Mouse (Mus musculus) G1E-ER4 (cell line): Measurements from ENCODE around the gene Rfc2. TPM values are rescaled to one million over a fixed set of nuclear protein-coding genes. Genes with fewer than 3 reads are reported as not detected.

Experiments
- GATA1 ChIP-seq: IDR thresholded peaks from one replicate; pipeline ENCODE4 v1.8.0; 2012; ENCODE audit warnings: low read length, inconsistent platforms
- polyA plus RNA-seq: library from polyadenylated mRNA; stranded (reverse); fragments of >175 nt; gene quantifications from 2 replicates; pipeline ENCODE4 v1.2.3, GENCODE M21; 2012

The Rfc2 gene
- polyA plus RNA-seq, 1 experiment: 56.3 TPM

- TF ChIP-seq GATA1: no peak
These were observed 34.2 kb downstream of the Rfc2 start for GRCm38 (mm10) chr5:134615380-134615779.

- no peak for TF ChIP-seq GATA1
These were observed 34.6 kb downstream of the Rfc2 start for GRCm38 (mm10) chr5:134615780-134616179.

GRCm38 (mm10) chr5:134617071-134617470 lies 35.9 kb downstream of the Rfc2 start:
- no peak for TF ChIP-seq GATA1

GRCm38 (mm10) chr5:134620457-134620856 lies 39.3 kb downstream of the Rfc2 start:
- TF ChIP-seq GATA1: no peak

- no peak for TF ChIP-seq GATA1
These were observed 40.0 kb downstream of the Rfc2 start for GRCm38 (mm10) chr5:134621099-134621640.

GRCm38 (mm10) chr5:134622069-134622468 lies 40.9 kb downstream of the Rfc2 start:
- no peak for TF ChIP-seq GATA1

GRCm38 (mm10) chr5:134629508-134629907 lies 48.3 kb downstream of the Rfc2 start:
- no peak for TF ChIP-seq GATA1

- TF ChIP-seq GATA1: no peak
These were observed 49.7 kb downstream of the Rfc2 start for GRCm38 (mm10) chr5:134630835-134631234.

- TF ChIP-seq GATA1: no peak
These were observed 51.7 kb downstream of the Rfc2 start for GRCm38 (mm10) chr5:134632841-134633240.

- TF ChIP-seq GATA1: no peak
These were observed 56.7 kb downstream of the Rfc2 start for GRCm38 (mm10) chr5:134637820-134638367.

GRCm38 (mm10) chr5:134638461-134639268 lies 57.5 kb downstream of the Rfc2 start:
- TF ChIP-seq GATA1: no peak

GRCm38 (mm10) chr5:134639269-134639682 lies 58.1 kb downstream of the Rfc2 start, which contains the start of gene Eif4h:
Gene Eif4h (minus strand): TSS chr5:134639490.
- no peak for TF ChIP-seq GATA1

- no peak for TF ChIP-seq GATA1
These were observed 59.2 kb downstream of the Rfc2 start for GRCm38 (mm10) chr5:134640371-134640770.

GRCm38 (mm10) chr5:134644121-134644520 lies 63.0 kb downstream of the Rfc2 start:
- TF ChIP-seq GATA1: no peak

GRCm38 (mm10) chr5:134644643-134645118 lies 63.5 kb downstream of the Rfc2 start:
- no peak for TF ChIP-seq GATA1

- no peak for TF ChIP-seq GATA1
These were observed 65.3 kb downstream of the Rfc2 start for GRCm38 (mm10) chr5:134646461-134646860.

GRCm38 (mm10) chr5:134647394-134647793 lies 66.2 kb downstream of the Rfc2 start:
- no peak for TF ChIP-seq GATA1

- no peak for TF ChIP-seq GATA1
These were observed 69.8 kb downstream of the Rfc2 start for GRCm38 (mm10) chr5:134650926-134651325.

Other genes starting within 250 kb of the Rfc2 start
- 0.95 and 1.6 TPM in 2 replicates for gene Gtf2ird1, start 124.7 kb upstream of the Rfc2 start, polyA plus RNA-seq
- 0.59 and 0.65 TPM in 2 replicates for gene Clip2, start 28.9 kb upstream of the Rfc2 start, polyA plus RNA-seq
- not detected in 2 replicates for gene Syna, start 21.2 kb upstream of the Rfc2 start, polyA plus RNA-seq
- gene Lat2, start 33.7 kb downstream of the Rfc2 start, polyA plus RNA-seq: 0.54 TPM in 1 of 2 replicates, not detected in the other
- 348 and 404 TPM in 2 replicates for gene Eif4h, start 58.1 kb downstream of the Rfc2 start, polyA plus RNA-seq
- 2.5 and 3.2 TPM in 2 replicates for gene Limk1, start 107.2 kb downstream of the Rfc2 start, polyA plus RNA-seq
- not detected in 2 replicates for gene Eln, start 166.0 kb downstream of the Rfc2 start, polyA plus RNA-seq